Mouse (Mus musculus) neural tube, embryonic 13.5 days (tissue): Measurements from ENCODE around the gene Dst. TPM values are rescaled to one million over a fixed set of nuclear protein-coding genes. Genes with fewer than 3 reads are reported as not detected.

ENCODE experiments used
- ATAC-seq: fragments of 200-750 bp; cut with Nextera tagmentation; 2 replicates; pipeline ENCODE4 v1.8.0; 2017; ENCODE audit warnings: low read depth, mild to moderate bottlenecking, moderate TSS enrichment, moderate library complexity
- H3K27ac ChIP-seq: fragments of 300-500 bp; sonication (generic); replicated peaks from 2 replicates; pipeline ENCODE4 v1.5.1; 2015; ENCODE audit warnings: moderate library complexity, mild to moderate bottlenecking, inconsistent platforms
- H3K27me3 ChIP-seq: fragments of 300-500 bp; sonication (generic); 2 replicates; pipeline ENCODE4 v1.6.1; 2015; ENCODE audit warnings: mild to moderate bottlenecking, inconsistent platforms
- H3K36me3 ChIP-seq: fragments of 300-500 bp; sonication (generic); 2 replicates; pipeline ENCODE4 v1.6.1; 2015; ENCODE audit warnings: mild to moderate bottlenecking, inconsistent platforms
- H3K4me1 ChIP-seq: fragments of 300-500 bp; sonication (generic); replicated peaks from 2 replicates; pipeline ENCODE4 v1.6.1; 2015; ENCODE audit warnings: inconsistent platforms
- H3K4me2 ChIP-seq: fragments of 300-500 bp; sonication (generic); 2 replicates; pipeline ENCODE4 v1.6.1; 2015; ENCODE audit warnings: inconsistent platforms, mild to moderate bottlenecking, moderate library complexity
- H3K4me3 ChIP-seq: fragments of 300-500 bp; sonication (generic); 2 replicates; pipeline ENCODE4 v1.5.1; 2015; ENCODE audit warnings: mild to moderate bottlenecking, inconsistent platforms
- H3K9ac ChIP-seq: fragments of 300-500 bp; sonication (generic); 2 replicates; pipeline ENCODE4 v1.6.1; 2015; ENCODE audit warnings: moderate library complexity, mild to moderate bottlenecking, inconsistent platforms
- H3K9me3 ChIP-seq: fragments of 300-500 bp; sonication (generic); 2 replicates; pipeline ENCODE4 v1.6.1; 2016; ENCODE audit warnings: inconsistent platforms
- WGBS: fragments of 180-500 bp; shearing (Covaris S2); methylation state at CpG from one replicate; pipeline ENCODE4 v1.1.7; 2015; 5-methylcytosine and 5-hydroxymethylcytosine counted together
- polyA plus RNA-seq: library from polyadenylated mRNA; unstranded; fragments of >200 nt; fragmentation: Nextera tagmentation; extraction: Ambion mirVana; gene quantifications from 2 replicates; pipeline ENCODE4 v1.2.1, GENCODE M21; 2015

The Dst gene
- polyA plus RNA-seq, 1 experiment from 2014 or later: 44.4 TPM

DNA sequence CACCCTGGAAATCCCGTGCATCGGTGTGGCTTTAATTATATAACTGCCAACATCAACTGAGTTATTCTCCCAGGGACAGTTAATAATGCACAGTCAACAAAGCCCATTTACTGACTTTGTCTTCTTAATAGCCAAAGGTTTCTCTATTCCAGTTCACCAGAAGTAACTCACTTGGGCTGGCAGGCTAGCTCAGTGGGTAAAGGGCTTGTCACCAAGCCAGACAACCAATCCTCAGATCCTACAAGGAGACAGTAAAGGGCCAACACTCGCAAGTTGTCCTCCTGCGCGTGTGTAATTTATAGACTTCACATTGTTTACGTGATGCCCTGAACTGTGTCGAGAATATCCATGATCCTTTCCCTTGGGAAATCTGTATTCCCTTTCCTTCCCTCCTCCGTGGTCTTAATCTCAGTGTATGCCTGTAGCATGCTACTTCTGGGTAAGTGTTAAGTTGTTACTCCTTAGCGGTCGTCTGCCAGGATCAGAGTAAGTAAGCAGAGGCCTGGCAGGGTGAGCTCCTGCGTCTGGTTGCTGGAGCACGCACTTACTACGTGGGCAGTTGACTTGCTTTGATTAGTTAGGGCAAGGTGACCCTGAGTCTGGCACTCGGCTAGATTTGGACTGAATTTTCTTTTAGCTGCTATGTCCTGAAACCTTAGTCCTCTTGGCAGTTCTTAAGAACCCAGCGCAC lies 338.1 kb downstream of the Dst start:
- no peaks in the 10 kb centered on the region for H3K27me3 ChIP-seq
- no peaks in the 10 kb centered on the region for H3K4me1 ChIP-seq
- no peak overlapping the region for H3K9ac ChIP-seq
- no peak overlapping the region for H3K27ac ChIP-seq
- no peak for ATAC-seq
- no peaks in the 10 kb centered on the region for H3K9me3 ChIP-seq
- 81% methylated on average over 15 of the region's 15 CpGs for WGBS
- H3K36me3 ChIP-seq: peaks cover 70% of the 10 kb centered on the region
- H3K4me2 ChIP-seq: no peak overlapping the region
- no peak overlapping the region for H3K4me3 ChIP-seq

DNA sequence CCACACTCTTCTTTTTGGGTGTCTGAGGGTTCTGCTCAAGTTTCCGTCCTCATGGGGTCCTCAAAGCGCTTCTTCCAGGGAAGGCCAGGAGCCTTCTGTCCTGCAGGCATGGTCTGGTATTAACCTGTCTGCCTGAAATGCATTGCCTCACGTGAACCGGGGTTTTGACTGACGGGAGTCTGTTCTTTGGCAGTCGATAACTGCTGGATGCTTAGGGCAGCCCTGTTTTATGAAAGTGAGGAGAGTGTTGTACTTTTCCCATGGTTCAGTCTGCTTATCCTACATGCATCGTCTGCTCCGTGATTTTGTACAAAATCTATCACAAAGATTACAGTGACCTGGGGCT lies 338.6 kb downstream of the Dst start:
- Histone ChIP-seq H3K27ac (no peak overlapping the region), H3K27me3 (no peaks in the 10 kb centered on the region), H3K36me3 (peaks cover 75% of the 10 kb centered on the region), H3K4me2 (no peak overlapping the region), H3K4me3 (no peak overlapping the region), H3K9ac (no peak overlapping the region), H3K4me1 (no peaks in the 10 kb centered on the region), H3K9me3 (no peaks in the 10 kb centered on the region)
- no peak for ATAC-seq
- WGBS: 95% methylated on average over 8 of the region's 8 CpGs

DNA sequence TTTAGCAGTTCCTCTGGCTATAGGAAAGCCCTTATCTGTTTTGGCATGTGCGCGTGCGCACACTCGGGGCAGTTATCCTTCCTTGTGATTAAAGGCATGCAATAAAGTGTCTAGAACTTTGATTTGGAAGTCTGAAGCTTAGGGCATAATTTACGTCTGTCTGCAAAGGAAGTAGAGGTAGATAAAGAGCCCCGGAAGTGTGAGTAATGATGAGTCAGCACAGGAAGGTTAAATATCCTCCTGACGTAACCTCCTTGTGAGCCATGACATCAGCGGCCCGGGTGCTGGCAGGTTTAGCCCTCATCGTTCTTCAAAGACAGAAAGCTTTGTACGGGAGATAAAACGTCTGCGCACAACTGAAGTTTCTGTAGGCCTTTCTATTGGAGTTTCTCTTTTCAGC lies 343.1 kb downstream of the Dst start:
- no peak overlapping the region for H3K4me2 ChIP-seq

DNA sequence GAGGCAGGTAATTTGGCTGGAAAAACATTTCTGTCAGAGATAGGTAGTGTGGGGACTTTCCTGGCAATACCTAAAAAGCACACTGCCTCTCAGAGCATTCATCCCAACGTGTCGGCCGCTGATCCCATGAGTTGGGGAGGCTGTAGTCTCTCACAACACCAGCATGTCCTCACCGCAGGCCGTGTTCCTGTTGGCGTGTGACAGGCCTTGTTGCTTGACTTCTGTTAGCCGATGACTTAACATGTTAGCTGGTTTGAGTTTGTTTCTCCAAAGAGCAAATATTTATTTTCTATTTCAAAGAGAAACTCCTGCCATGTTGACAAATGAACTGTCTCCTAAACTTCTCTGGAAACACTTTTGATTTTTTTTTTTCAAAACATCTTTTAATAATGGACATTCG lies 344.2 kb downstream of the Dst start:
- Histone ChIP-seq H3K27ac (no peak overlapping the region), H3K4me2 (no peak overlapping the region), H3K9ac (no peak overlapping the region), H3K27me3 (no peaks in the 10 kb centered on the region), H3K9me3 (no peaks in the 10 kb centered on the region), H3K4me3 (no peak overlapping the region), H3K4me1 (no peaks in the 10 kb centered on the region), H3K36me3 (peaks cover 87% of the 10 kb centered on the region)
- 95% methylated on average over 8 of the region's 8 CpGs for WGBS
- no peak for ATAC-seq

More for the DNA sequence above, 343.1 kb downstream of the Dst start:
- Histone ChIP-seq H3K27ac (no peak overlapping the region), H3K9ac (no peak overlapping the region), H3K9me3 (no peaks in the 10 kb centered on the region), H3K27me3 (no peaks in the 10 kb centered on the region), H3K4me3 (no peak overlapping the region), H3K36me3 (peaks cover 86% of the 10 kb centered on the region), H3K4me1 (no peaks in the 10 kb centered on the region)
- 89% methylated on average over 13 of the region's 13 CpGs for WGBS
- ATAC-seq: no peak

GRCm38 (mm10) chr1:34253876-34254275 lies 345.9 kb downstream of the Dst start:
- WGBS: 89% methylated on average over 7 of the region's 7 CpGs
- Histone ChIP-seq H3K4me2 (no peak overlapping the region), H3K36me3 (peaks cover 87% of the 10 kb centered on the region), H3K4me3 (no peak overlapping the region), H3K9ac (no peak overlapping the region; the same call in 1 of the 2 replicates), H3K9me3 (no peaks in the 10 kb centered on the region), H3K27ac (no peak overlapping the region), H3K27me3 (no peaks in the 10 kb centered on the region), H3K4me1 (no peaks in the 10 kb centered on the region)
- ATAC-seq: no peak

GRCm38 (mm10) chr1:34259898-34260297 lies 351.9 kb downstream of the Dst start:
- Histone ChIP-seq H3K27me3 (no peaks in the 10 kb centered on the region), H3K36me3 (peaks cover 86% of the 10 kb centered on the region), H3K4me2 (no peak overlapping the region), H3K4me3 (no peak overlapping the region), H3K27ac (no peak overlapping the region), H3K9me3 (no peaks in the 10 kb centered on the region), H3K4me1 (no peaks in the 10 kb centered on the region), H3K9ac (no peak overlapping the region)
- ATAC-seq: no peak
- WGBS: 92% methylated on average over 8 of the region's 8 CpGs

- Histone ChIP-seq H3K9me3 (no peaks in the 10 kb centered on the region), H3K27ac (no peak overlapping the region), H3K36me3 (peaks cover 90% of the 10 kb centered on the region), H3K27me3 (no peaks in the 10 kb centered on the region), H3K4me2 (no peak overlapping the region), H3K4me1 (no peaks in the 10 kb centered on the region), H3K4me3 (no peak overlapping the region), H3K9ac (no peak overlapping the region)
- ATAC-seq: no peak
- 88% methylated on average over 12 of the region's 12 CpGs for WGBS
These were observed 353.0 kb downstream of the Dst start for GRCm38 (mm10) chr1:34261011-34261410.

DNA sequence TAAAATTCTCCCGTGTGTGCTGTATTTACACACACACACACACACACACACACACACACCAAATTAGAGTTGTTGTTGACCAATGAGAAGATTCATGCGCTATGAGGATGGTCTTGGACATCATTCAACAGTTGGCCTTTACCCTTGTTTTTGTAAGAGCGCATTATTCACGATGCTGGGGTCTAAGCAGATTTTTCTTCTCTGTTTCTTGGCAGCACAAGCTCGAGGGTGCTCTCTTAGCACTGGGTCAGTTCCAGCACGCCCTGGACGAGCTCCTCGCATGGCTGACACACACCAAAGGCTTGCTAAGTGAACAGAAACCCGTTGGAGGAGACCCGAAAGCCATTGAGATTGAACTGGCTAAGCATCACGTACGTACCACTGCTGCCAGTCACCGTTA lies 360.5 kb downstream of the Dst start:
- no peaks in the 10 kb centered on the region for H3K4me1 ChIP-seq
- H3K36me3 ChIP-seq: peaks cover 92% of the 10 kb centered on the region
- no peak overlapping the region for H3K4me3 ChIP-seq
- H3K9me3 ChIP-seq: no peaks in the 10 kb centered on the region
- 90% methylated on average over 13 of the region's 13 CpGs for WGBS
- H3K9ac ChIP-seq: no peak overlapping the region
- H3K4me2 ChIP-seq: no peak overlapping the region
- H3K27me3 ChIP-seq: no peaks in the 10 kb centered on the region
- H3K27ac ChIP-seq: no peak overlapping the region
- ATAC-seq: no peak

DNA sequence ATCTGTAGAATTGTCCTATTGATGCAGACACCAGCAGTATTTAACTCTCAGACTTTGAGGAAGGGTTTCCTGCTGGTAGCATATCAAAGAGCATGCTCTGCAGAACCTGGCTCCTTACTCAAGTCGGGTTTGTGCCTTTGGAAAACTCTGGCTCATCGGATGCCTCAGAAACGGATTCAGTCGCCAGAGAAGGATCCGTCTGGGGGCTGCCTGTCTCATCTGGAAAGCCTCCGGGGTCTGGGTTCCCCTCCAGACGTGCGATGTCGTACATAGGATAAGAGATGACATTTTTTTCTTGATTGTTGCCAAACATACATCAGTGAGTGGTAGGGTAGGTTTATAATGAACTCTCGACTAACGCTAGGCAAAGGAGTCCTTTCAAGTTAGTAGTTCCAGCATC lies 361.6 kb downstream of the Dst start:
- ATAC-seq: no peak

DNA sequence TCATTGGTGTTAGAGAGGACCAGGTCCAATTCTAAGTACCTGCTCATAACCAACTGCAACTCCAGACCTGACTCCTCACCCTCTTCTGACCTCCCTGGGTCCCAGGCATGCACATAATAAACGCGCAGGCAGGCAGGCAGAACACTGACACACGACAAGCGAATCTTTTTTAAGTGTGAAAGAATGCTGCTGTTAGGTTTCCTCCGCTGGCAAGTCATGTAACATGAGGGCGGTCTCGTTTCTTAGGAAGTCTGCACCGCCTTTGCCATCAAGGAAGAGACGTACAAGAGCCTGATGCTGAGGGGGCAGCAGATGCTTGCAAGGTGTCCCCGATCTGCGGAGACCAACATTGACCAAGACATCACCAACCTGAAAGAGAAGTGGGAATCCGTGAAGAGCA lies 365.9 kb downstream of the Dst start:
- WGBS: 93% methylated on average over 12 of the region's 12 CpGs
- Histone ChIP-seq H3K4me2 (no peak overlapping the region), H3K27me3 (no peaks in the 10 kb centered on the region), H3K27ac (no peak overlapping the region), H3K4me3 (no peak overlapping the region), H3K4me1 (no peaks in the 10 kb centered on the region), H3K9ac (no peak overlapping the region), H3K36me3 (peaks cover 95% of the 10 kb centered on the region), H3K9me3 (no peaks in the 10 kb centered on the region)
- ATAC-seq: no peak

More for the DNA sequence above, 361.6 kb downstream of the Dst start:
- H3K27ac ChIP-seq: no peak overlapping the region
- no peak overlapping the region for H3K4me3 ChIP-seq
- H3K27me3 ChIP-seq: no peaks in the 10 kb centered on the region
- WGBS: 89% methylated on average over 11 of the region's 11 CpGs
- H3K4me2 ChIP-seq: no peak overlapping the region
- no peak overlapping the region for H3K9ac ChIP-seq
- no peaks in the 10 kb centered on the region for H3K9me3 ChIP-seq
- no peaks in the 10 kb centered on the region for H3K4me1 ChIP-seq
- H3K36me3 ChIP-seq: peaks cover 92% of the 10 kb centered on the region

- no peaks in the 10 kb centered on the region for H3K9me3 ChIP-seq
- no peak overlapping the region for H3K4me3 ChIP-seq
- ATAC-seq: no peak
- WGBS: 94% methylated on average over 13 of the region's 13 CpGs
- no peak overlapping the region for H3K9ac ChIP-seq
- no peaks in the 10 kb centered on the region for H3K27me3 ChIP-seq
- no peak overlapping the region for H3K27ac ChIP-seq
- no peak overlapping the region for H3K4me2 ChIP-seq
- H3K4me1 ChIP-seq: no peaks in the 10 kb centered on the region
- peaks cover 89% of the 10 kb centered on the region for H3K36me3 ChIP-seq
These were observed 367.8 kb downstream of the Dst start for GRCm38 (mm10) chr1:34275787-34276186.

DNA sequence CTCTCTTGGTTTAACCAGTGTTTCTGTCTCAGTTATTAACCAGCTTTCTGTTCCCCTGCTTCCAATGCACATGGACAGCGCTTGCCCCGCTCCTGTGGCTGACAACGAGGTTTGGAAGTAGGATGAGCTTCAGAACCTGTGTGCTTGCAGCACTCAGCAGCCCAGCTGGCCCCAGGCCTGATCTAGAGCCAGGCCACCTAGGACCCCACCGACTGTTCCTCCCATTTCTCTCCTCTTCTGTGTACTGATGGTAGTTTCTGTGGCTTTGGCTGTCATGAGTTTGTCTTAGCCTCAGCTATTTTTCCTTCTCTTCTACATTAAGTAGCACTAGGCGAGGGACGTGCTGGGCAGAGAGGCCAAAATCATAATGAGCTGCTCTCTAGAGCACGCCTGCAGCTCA lies 368.7 kb downstream of the Dst start:
- no peaks in the 10 kb centered on the region for H3K4me1 ChIP-seq
- no peaks in the 10 kb centered on the region for H3K9me3 ChIP-seq
- H3K36me3 ChIP-seq: peaks cover 88% of the 10 kb centered on the region
- no peak for ATAC-seq
- no peak overlapping the region for H3K9ac ChIP-seq
- no peak overlapping the region for H3K4me2 ChIP-seq
- H3K27ac ChIP-seq: no peak overlapping the region
- no peak overlapping the region for H3K4me3 ChIP-seq
- WGBS: 95% methylated on average over 7 of the region's 7 CpGs
- no peaks in the 10 kb centered on the region for H3K27me3 ChIP-seq

GRCm38 (mm10) chr1:34277259-34277658 lies 369.2 kb downstream of the Dst start:
- Histone ChIP-seq H3K9me3 (no peaks in the 10 kb centered on the region), H3K4me2 (no peak overlapping the region), H3K9ac (no peak overlapping the region), H3K27ac (no peak overlapping the region), H3K4me1 (no peaks in the 10 kb centered on the region), H3K4me3 (no peak overlapping the region), H3K36me3 (peaks cover 88% of the 10 kb centered on the region), H3K27me3 (no peaks in the 10 kb centered on the region)
- WGBS: 91% methylated on average over 8 of the region's 8 CpGs
- ATAC-seq: no peak
